Mouse (Mus musculus) ovary, postnatal 36 days (tissue): ENCODE results near the gene Sgcd.
A peak's percentile ranks its signal among the peaks of the same experiment; 100 is the strongest.
"Not testable (repeated sequence)": the region's sequence is repeated elsewhere in the genome, so short reads cannot be mapped to it uniquely, and the experiment has no call there.

ENCODE experiments used
- DNase-seq: peaks from one replicate; pipeline ENCODE4 v3.0.0; 2022; ENCODE audit warnings: low spot score, mixed read lengths

Sgcd gene

DNA sequence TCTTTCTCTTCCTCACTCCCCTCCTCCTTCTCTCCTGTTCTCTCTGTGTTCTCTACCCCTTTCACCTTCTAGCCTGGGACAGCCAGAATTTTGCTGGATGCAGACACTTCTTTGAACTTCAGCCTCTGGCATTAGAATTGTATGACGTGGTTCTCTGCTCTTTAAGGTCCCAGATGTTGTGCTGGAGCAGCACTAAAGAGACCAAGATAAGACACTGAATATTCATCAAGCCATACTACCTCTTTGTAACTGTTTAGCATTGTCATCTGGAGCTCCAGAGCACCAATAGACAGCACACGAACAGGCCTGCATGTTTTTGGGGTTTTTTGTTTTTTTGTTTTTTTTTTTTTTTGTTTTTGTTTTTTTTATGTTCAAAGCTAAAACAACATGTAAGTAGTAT is 541.0 kb downstream of the Sgcd start:
- DNase-seq, result no peak

DNA sequence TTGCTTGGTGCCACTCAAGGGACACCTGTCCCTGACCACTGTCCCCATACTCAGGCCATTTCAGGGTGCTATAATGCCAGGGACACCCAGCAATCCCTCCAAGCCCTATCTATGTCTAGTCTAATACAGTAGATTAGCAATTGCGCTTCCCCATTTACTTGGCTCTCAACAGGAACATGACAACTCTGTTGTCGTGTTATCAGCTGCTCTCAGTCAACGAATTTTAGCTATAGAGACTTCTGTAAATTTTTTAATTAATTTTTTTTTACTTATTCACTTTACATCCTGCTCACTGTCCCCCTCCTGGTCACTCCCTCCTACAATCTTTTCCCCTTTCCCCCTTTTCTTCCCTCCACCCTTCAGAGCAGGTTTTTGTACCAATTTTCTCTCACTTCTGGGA is 542.4 kb downstream of the Sgcd start:
- DNase-seq, result no peak

DNA sequence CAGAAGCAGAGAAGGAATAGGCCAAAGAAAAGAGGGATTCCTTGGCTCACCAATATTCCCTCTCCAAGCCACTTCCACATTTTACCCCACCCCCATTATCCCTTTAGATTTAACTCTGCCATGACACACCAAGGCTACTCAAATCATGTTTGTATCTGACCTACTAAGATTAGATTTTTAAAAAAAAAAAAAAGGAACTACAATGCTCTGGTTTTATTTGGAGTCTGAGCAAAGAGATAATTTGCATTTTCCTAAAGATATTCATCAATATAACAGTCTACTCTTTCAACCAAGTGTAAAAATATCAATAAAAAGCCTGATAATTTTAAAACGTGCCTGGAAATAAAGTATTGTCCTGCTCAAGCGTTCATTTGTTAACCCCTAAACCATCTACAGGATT is 543.1 kb downstream of the Sgcd start:
- no peak for DNase-seq

DNA sequence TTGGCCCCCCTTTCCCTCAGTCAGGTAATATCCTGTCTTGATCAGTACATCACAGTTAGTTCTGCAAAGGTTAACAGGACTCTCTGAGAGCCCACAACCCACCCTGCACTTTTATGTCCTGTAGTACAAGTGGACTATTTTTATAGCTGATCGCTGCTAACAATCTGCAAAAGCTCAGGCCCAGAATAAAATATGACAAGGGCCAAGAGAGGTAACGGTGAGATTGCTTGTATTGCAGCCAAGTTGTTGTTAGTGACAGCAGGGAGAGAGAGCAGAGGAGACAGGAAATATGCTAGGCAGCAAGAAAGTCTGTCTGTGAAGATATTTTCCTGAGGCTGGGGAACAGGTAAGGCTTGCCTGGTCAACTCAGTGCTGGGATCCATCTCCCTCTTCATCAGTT is 546.5 kb downstream of the Sgcd start:
- no peak for DNase-seq

DNA sequence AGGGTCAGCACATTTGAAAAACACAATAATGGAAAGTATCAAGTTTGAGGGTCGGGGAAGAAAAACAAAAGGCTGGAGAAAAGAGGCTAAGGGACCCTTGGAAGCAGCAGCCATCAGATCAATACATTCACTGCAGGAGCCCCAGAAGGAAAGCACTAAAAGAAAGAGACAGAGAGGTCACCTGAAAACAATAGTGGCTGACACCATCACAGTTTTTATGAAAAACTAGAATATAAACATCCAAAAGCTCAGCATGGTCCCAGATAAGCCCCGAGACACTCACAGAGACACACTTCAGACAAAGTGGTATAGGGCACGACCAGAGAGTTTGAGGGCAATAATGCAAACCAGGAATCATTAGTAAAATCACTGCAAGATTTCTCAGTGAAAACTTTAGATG is 589.2 kb downstream of the Sgcd start:
- DNase-seq, result no peak

DNA sequence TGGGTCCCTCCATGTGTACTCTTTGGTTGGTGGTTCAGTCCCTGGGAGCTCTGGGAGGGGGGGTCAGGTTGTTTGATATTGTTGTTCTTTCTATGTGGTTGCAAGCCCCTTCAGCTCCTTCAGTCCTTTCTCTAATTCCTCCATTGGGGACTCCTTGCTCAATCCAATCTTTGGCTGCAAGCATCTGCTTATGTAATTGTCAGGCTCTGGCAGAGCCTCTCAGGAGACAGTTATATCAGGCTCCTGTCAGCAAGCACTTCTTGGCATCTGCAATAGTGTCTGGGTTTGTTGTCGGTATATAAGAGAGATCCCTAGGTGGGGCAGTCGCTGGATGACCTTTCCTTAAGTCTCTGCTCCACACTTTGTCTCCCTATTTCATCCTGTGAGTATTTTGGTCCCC is 598.0 kb downstream of the Sgcd start:
- not testable (repeated sequence) for DNase-seq

DNA sequence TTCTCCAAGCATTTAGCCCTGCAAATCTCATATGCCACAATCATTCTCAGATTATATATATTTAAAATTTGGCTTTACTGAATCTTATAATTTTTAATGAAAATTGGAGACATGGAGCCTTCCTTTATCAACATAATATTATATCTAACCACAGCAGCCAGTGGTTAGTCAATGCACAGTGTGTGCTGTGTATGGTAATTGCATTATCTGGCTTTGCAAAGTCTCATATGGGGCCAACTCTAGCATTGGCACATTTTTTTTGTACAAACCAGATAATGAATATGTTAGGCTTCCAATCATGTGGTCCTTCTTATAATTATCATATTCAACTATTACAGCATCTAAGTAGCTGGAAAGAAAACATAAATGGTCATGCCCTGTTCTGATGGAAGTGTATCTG is 599.4 kb downstream of the Sgcd start:
- no peak for DNase-seq

DNA sequence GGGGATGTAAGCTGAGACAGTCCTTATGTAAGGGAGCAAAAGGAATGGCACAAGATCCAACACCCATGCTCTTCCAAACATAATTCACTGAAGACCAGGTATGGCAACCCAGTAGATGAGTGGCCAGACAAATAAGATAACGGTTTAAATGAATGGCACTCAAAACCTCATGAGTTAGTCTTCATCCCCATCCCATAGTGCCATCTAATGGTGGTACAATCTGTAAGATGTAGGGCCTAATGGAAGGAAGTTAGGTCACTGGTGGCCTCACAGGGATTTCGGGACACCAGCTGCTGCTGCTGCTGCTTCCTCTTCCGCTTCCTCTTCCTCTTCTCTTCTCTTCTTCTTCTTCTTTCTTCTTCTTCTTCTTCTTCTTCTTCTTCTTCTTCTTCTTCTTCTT is 601.0 kb downstream of the Sgcd start:
- DNase-seq, result no peak

DNA sequence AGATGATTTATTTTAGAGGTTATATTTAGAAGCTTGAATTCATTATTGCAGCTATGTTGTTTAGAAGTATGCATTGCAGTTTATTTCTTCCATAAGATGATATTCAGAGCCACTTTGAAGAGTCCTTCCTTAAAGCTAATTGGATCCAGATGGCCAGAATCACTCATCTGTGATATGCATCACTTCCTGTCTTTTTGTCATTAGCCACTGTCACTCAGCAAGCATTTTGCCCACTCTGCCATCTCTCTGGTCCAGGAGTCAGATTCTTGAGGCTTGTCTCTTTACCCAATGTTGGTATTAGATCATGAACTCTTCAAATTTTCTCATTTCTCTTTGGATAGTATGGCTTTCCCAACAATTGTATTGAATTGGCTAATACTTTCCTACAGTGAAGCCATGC is 602.6 kb downstream of the Sgcd start:
- no peak for DNase-seq

DNA sequence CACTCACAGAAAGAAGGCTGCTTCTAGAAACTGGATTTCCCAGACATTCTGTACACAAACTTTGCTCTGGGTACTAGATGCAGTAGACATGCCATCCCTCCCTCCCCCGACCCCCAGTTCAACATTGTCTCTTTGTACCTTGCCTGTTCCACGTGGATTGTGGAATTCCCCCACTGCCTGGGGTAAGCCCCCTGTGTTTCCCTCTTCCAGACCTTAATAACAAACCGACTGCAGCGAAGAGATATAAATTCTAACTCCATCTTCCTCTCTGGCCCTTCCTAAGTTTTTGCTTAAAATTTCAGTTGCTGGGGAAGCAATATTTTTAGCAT is 609.2 kb downstream of the Sgcd start:
- DNase-seq, result no peak

DNA sequence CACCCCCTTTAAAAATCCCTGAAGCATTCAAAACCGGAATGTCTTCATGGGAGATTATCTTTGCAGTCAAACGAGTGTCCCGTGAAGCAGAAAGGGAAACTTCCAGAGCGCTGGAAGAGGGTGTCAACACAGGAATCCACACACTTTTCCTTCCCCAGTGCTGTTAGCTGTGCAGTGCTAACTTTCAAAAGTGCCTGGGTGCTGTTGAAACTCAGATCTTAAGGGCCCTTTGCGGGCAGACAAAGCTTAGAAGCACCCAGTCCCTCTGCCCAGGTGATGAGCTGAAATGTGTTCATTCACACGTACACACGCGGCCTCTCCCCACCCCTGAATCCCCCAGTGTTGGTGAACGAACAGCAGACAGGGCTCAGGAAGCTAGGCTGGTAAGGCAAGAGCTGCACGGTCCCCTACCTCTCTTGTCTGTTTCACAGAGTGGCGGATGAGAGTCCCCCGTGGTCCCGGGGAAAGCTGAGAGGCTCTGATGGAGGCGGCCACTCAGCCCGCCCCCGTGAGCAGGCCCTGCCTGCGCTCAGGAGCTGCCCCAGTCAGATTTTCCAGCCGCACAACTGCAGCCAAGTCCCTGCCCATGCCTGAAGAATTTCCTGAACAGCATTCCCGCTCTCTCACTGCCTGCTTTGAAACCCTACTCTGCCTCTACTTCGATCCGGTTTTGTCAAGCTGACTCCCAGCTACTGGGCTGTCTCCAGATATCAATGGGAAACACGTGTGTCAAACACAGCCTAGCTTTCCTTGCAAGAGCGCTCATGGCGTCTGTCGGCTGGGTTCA is 609.7 kb downstream of the Sgcd start:
- peak; percentile 43 for DNase-seq

DNA sequence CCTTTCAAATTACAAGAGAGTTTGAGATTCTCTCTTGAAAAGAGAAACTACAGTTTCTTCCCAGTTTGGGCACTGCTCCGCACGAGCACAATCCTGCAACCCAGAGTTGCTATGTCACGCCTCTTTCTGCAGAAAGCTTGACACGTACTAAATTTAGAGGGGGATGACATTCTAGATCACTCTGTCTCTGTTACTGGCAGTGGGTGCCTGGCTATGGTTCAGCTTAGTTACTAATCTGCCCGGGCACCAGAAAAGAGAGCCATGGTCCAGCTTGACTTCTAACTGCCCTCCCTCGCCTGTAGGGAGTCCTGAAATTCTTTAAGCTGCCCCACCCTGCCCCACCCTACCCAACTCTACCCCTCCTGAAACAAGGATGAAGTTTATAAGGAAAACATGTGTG is 611.3 kb downstream of the Sgcd start:
- DNase-seq, result no peak

DNA sequence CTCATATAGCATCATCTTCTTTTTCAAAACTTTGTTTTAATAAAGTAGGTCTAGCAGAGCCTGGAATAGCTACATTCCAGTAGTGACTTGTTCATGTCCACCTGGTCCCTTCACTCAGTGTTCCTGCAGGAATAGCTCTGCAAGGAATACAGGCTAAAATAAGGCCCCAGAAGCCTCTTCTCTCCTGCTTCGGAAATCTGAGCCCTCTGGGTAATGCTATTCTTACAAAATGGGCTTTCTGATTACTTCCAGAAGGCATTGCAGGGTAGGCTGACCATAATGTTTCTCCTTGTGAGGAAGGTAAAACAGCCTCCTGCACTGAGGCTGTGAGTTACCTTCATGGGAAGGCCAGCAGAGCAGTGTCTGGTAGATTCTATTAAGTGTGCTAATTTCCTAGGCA is 611.9 kb downstream of the Sgcd start:
- DNase-seq, result no peak

DNA sequence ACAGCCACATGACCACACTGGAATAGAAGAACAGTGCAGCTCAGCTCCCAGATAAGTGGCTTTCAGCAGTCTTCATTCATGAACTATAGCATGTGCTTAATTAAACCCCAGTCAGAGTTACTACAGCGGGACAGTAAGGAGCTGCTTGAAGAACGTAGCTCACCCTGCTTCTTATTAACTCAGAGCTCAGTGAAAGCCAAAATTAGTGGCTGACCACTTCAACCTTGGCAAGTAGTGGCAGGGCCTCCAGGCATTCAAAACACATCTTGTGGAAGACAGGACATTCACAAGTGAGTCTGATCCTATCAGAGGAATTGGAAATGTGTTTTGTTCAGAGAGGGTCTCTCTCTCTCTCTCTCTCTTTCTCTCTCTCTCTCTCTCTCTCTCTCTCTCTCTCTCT is 617.2 kb downstream of the Sgcd start:
- DNase-seq, result no peak

DNA sequence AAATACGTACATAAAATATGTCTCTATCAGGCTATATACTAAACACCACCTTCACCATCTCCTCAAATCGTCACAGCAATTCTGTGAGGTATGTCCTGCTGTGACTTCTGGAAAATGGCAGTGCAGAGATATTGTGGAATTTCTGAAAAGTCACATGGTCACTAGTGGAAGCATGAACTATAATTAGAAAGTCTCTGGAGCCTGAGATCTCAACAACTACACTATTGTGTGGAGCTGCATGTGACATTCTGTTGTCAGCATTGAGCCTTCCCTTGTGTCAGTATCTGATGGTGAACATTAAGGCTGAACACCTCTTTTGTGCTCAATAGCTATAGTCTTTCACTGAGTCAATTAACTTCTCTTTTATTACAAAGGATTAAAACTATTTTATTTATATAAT is 637.2 kb downstream of the Sgcd start:
- DNase-seq, result no peak

DNA sequence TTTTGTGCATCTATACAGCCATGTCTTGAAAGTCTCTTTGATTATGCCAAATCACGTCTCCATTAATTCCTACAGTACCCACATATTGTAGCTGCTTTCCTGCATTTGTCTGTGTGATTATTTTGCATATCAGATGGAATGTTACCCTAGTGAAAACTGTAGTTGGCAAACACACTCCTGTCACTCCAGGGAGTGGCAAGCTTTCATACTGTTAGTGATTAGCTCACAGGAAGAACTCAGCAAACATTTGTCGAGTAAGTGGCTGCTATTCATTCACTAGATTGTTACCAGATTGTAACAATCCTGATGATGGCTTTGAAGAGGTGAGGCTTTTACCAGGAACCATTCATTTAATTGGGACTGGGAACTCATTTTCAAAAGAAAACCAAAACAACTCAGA is 645.3 kb downstream of the Sgcd start:
- DNase-seq, result no peak

DNA sequence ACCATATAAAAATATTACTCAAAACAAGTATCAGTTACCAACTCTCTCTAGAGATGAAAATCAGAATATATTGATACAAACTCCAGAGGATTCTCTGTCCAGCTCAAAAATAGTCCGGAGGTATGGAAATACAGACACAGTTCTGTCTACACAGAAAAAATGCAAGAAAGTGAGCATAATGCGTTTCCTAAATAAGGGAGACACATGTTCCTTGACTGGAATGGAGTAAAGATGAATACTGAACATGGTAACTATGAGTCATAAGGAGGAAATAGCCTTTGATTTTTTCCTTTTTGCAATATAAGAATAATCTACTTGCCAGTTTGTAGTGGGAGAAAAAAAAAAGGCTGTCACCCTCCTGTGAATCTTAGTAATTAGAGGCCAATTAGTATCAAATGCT is 655.1 kb downstream of the Sgcd start:
- no peak for DNase-seq

DNA sequence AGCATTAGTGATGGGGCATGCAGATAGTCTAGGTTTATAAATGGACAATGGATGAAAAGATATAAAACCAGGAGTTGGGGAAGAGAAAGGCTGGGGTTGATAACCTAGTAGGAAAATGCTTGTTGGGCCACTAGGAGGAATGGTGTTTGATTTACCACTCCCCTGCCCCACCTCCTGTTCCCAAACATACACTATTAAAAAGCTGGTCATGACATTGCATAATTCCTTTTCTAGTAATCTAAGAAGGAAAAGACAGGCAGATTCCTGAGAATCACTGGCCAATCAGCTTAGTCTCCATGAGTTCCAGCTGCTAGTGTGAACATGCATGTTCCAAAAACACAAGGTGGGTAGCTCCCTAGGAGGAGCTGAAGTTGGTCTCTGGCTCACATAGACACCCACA is 683.2 kb downstream of the Sgcd start:
- no peak for DNase-seq

DNA sequence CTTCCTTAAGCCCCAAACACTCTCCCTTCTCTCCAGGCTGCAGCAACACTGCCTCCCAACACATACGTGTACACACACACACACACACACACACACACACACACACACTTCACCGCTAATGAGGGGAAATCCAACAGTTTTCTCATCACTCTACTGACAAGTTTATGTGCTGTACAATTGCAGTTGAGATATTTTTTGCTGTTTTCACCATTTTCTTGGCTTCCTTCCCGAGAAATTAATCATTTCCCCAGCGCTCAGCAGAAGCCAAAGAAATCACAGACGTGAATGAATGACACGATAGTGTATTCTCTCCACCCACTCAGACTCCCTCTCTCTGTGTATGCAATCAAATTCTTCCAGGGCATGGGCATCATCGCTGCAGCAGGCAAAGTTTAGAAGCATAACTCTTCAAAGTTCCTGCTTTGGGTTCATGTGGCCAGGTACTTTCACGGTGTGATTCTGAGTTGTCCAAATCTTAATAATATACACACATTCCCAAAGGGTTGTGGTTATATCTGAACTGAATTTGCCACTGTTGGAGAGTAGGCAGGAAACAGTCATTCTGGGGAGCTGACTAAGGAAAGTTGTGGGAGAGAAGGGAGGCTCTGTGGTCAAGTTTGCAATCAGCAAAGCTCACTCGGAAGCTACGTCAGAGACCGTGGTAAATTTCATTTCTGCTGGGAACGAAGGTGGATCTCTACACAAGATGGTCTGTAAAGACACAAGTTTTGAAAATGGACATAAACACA is 683.9 kb downstream of the Sgcd start:
- DNase-seq, result no peak

DNA sequence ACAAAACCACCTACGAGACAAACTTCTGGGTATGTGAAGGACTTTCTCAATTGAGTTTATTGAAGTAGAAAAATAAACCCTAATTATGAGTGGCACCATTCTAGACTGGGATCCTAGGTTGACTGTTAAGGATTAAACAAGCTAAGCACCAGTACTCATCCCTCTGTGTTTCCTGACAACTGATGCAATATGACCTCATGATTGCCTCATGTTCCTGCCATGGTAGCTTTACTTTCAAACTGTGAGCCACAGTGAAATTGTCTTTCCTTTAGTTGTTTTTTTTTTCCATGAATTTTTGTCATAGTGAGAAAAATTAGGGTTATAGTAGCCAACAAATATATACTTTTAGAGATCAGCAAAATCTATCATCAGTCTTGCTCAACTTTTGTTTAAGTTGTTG is 689.0 kb downstream of the Sgcd start:
- DNase-seq, result no peak

DNA sequence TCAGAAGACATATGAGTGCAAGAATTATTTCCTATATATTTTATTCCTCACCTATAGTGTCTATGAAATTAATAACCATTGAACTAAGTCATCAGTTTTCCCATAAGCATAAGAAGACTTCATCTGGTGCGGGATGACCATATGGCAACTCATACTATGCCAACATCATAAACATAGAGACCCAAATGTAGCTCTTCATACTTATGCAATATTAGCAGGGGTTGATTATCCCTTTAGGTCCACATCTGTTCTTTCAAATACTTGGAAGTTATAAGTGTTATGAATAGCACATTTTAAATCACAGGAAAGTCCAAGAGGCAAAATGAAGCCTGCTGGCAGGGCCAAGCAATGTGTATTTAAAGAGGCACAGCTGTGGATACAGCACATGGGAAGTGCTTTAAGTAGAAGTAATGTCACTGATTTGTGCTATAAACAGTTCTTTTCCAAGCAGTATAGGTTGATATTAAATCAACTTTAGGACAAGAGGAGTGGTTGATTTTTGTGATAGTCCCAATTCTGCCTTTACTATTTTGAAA is 690.9 kb downstream of the Sgcd start:
- no peak for DNase-seq

DNA sequence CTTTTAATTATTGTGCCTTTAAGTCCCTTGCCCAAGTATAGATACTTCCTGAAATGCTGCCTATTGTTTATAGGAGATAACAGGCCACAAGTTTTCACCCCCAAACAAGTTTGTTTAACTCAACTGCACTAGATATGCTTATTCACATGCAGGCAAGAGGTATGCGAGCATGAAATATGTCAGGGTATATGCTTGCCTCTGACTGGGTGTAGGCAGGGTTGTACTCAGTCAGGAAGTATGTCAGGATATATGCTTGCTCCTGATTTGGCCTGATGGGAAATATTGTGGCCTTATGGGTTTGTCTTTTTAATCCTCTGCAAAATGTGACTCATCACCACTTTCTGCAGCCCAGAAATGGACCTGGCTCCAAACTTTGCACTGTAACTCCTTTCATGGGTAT is 694.0 kb downstream of the Sgcd start:
- no peak for DNase-seq

DNA sequence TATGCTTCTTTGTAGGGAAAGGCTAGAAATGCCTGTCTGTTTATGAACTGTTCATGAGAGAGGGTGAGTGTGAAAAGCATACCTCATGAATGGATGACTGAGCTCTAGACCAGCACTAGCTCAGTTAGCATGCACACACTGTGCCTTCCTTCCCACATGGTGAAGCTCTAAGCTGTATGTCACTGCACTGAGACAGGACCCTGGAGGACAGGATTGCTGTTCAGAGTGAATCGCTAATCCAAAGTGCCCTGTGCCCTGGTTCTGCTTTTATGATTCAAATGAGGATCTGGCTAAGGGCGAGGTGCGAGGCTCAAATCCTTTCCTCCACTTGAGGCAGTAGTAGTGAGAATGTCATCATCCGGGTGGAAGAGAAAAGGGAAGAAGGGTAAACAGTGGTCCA is 712.2 kb downstream of the Sgcd start:
- DNase-seq, result no peak

DNA sequence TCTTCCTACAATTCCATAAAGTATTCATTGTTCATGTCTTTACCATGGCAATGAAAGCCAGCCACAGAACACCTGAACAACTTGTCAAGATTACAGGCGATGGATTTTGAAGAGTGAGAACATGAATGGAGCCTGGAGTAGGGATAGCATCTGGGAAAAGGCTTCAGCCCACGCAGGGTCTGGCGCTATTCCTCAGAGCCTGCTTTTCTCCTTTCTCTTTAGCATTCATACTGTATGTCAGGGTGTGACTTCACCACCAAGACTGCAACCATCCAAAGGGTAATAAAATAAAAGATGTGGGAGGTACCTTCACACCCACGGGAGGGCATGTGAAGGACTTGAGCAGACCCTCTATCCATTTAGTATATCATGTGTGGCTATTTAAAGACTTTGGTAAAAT is 720.2 kb downstream of the Sgcd start:
- DNase-seq, result no peak
